Mouse (Mus musculus) olfactory bulb, adult 2 months (tissue): ENCODE data around the gene Prkcb.

Source experiments
- CTCF ChIP-seq: fragments of 200-500 bp; IDR thresholded peaks from 2 replicates; pipeline ENCODE4 v1.5.1; 2012; ENCODE audit warnings: low read depth, mild to moderate bottlenecking, low read length, moderate library complexity; ENCODE audit not compliant: insufficient read depth
- POLR2A ChIP-seq: fragments of 200-500 bp; IDR thresholded peaks from 2 replicates; pipeline ENCODE4 v1.6.1; 2012; ENCODE audit warnings: mild to moderate bottlenecking, low read depth, low read length, moderate library complexity; ENCODE audit not compliant: insufficient read depth

- TF ChIP-seq CTCF: no peak
- TF ChIP-seq POLR2A: no peak
These were observed 44.0 kb upstream of the Prkcb start for GRCm38 (mm10) chr7:122244584-122244983.
